Mouse (Mus musculus) myocyte (in vitro differentiated cells): ENCODE measurements around the gene Wnt1. TPM values are rescaled to one million over a fixed set of nuclear protein-coding genes. Genes with fewer than 3 reads are reported as not detected.

Experiments used
- H3K27me3 ChIP-seq: one replicate; pipeline ENCODE4 v1.6.1; 2011; ENCODE audit not compliant: control insufficient read depth, insufficient read depth, insufficient read length
- H3K36me3 ChIP-seq: one replicate; pipeline ENCODE4 v1.6.1; 2011; ENCODE audit not compliant: control insufficient read depth, insufficient read depth
- H3K4me2 ChIP-seq: one replicate; pipeline ENCODE4 v1.6.1; 2011; ENCODE audit warnings: low read depth, control low read depth
- H3K4me3 ChIP-seq: one replicate; pipeline ENCODE4 v1.5.1; 2011; ENCODE audit warnings: mild to moderate bottlenecking, control low read depth, moderate library complexity
- H3K79me2 ChIP-seq: one replicate; pipeline ENCODE4 v1.6.1; 2011; ENCODE audit not compliant: control insufficient read depth, insufficient read depth
- H3ac ChIP-seq: one replicate; pipeline ENCODE4 v1.6.1; 2011; ENCODE audit not compliant: control insufficient read depth, insufficient read length
- CEBPB ChIP-seq: IDR thresholded peaks from 2 replicates; pipeline ENCODE4 v1.6.1; 2011; ENCODE audit warnings: mild to moderate bottlenecking, moderate library complexity; ENCODE audit not compliant: poor library complexity, insufficient read depth, severe bottlenecking
- E2F4 ChIP-seq: IDR thresholded peaks from one replicate; pipeline ENCODE4 v1.6.1; 2011; ENCODE audit warnings: mild to moderate bottlenecking, control low read depth, moderate library complexity; ENCODE audit not compliant: insufficient read depth
- MAX ChIP-seq: IDR thresholded peaks from one replicate; pipeline ENCODE4 v1.6.1; 2011; ENCODE audit warnings: low read depth, mild to moderate bottlenecking, control low read depth
- MYOD1 ChIP-seq, 3 experiments: IDR thresholded peaks; one replicate each; pipeline ENCODE4 v1.6.1; 2011; ENCODE audit warnings: control low read depth in 2 of 3, low read depth in 2 of 3, mild to moderate bottlenecking in 2 of 3, moderate library complexity in 1 of 3; ENCODE audit not compliant: insufficient read length in 2 of 3, control insufficient read depth in 1 of 3
- MYOG ChIP-seq, 3 experiments: IDR thresholded peaks; one replicate each; pipeline ENCODE4 v1.6.1; 2011; ENCODE audit warnings: control low read depth in 2 of 3, low read depth in 2 of 3, mild to moderate bottlenecking in 2 of 3; ENCODE audit not compliant: insufficient read length in 2 of 3, control insufficient read depth in 1 of 3, insufficient read depth in 1 of 3
- POLR2A ChIP-seq: IDR thresholded peaks from one replicate; pipeline ENCODE4 v1.6.1; 2011; ENCODE audit warnings: low read depth, mild to moderate bottlenecking, control low read depth, moderate library complexity; ENCODE audit not compliant: insufficient read length
- POLR2AphosphoS2 ChIP-seq: IDR thresholded peaks from one replicate; pipeline ENCODE4 v1.6.1; 2011; ENCODE audit warnings: low read depth, control low read depth; ENCODE audit not compliant: insufficient read length
- REST ChIP-seq: IDR thresholded peaks from one replicate; pipeline ENCODE4 v1.6.1; 2011; ENCODE audit warnings: mild to moderate bottlenecking, control low read depth, moderate library complexity; ENCODE audit not compliant: insufficient read depth, insufficient read length
- SRF ChIP-seq: IDR thresholded peaks from one replicate; pipeline ENCODE4 v1.6.1; 2011; ENCODE audit warnings: low read depth; ENCODE audit not compliant: control insufficient read depth, insufficient read length
- TCF12 ChIP-seq: IDR thresholded peaks from one replicate; pipeline ENCODE4 v1.6.1; 2011; ENCODE audit warnings: mild to moderate bottlenecking, control low read depth; ENCODE audit not compliant: poor library complexity, insufficient read depth, severe bottlenecking
- TCF3 ChIP-seq: IDR thresholded peaks from one replicate; pipeline ENCODE4 v1.6.1; 2011; ENCODE audit warnings: low read depth, control low read depth; ENCODE audit not compliant: insufficient read length
- USF1 ChIP-seq: IDR thresholded peaks from one replicate; pipeline ENCODE4 v1.6.1; 2011; ENCODE audit warnings: low read depth, mild to moderate bottlenecking, control low read depth, moderate library complexity
- polyA plus RNA-seq: library from polyadenylated mRNA; unstranded; fragments of >200 nt; fragmentation: generic; extraction: Trizol; gene quantifications from one replicate; pipeline ENCODE4 v1.2.1, GENCODE M21; 2012; ENCODE audit warnings: missing spikeins

The Wnt1 gene
- polyA plus RNA-seq, 1 experiment = 0.06 TPM

GRCm38 (mm10) chr15:98777005-98777616 lies 12.5 kb upstream of the Wnt1 start:
- no peaks in the 10 kb centered on the region for H3K27me3 ChIP-seq
- TF ChIP-seq MAX = no peak
- TF ChIP-seq REST = no peak
- no peak for TF ChIP-seq MYOG (IDR thresholded peaks at IDR 0.05; ENCODE audit: control insufficient read depth in 1 of 3, insufficient read depth in 1 of 3, insufficient read length in 2 of 3, low read depth in 2 of 3)
- no peak for TF ChIP-seq SRF
- no peak for TF ChIP-seq E2F4
- TF ChIP-seq POLR2A = no peak
- no peaks in the 10 kb centered on the region for H3K36me3 ChIP-seq
- H3K79me2 ChIP-seq = no peaks in the 10 kb centered on the region
- peak overlapping the region; percentile 33 for H3K4me3 ChIP-seq
- no peak overlapping the region for H3ac ChIP-seq
- peak overlapping the region; percentile 93 for H3K4me2 ChIP-seq

- TF ChIP-seq TCF12 (no peak), MYOG (IDR thresholded peaks at IDR 0.05; ENCODE audit: control insufficient read depth in 1 of 3, insufficient read depth in 1 of 3, insufficient read length in 2 of 3, low read depth in 2 of 3) (no peak), MYOD1 (IDR thresholded peaks at IDR 0.05; ENCODE audit: control insufficient read depth in 1 of 3, insufficient read length in 2 of 3, low read depth in 2 of 3) (no peak), POLR2AphosphoS2 (no peak), TCF3 (no peak), REST (no peak), MAX (no peak), CEBPB (no peak), USF1 (no peak), E2F4 (no peak), SRF (no peak), POLR2A (no peak)
- H3K4me2 ChIP-seq = peak within 1 kb of the TSS; percentile 93
- H3K36me3 ChIP-seq = no peaks in the 10 kb centered on the region
- H3K4me3 ChIP-seq = peak within 1 kb of the TSS; percentile 33
- H3K27me3 ChIP-seq = no peaks in the 10 kb centered on the region
- no peaks in the 10 kb centered on the region for H3K79me2 ChIP-seq
- H3ac ChIP-seq = no peak within 1 kb of the TSS
These were observed 11.9 kb upstream of the Wnt1 start, which contains the start of gene Wnt10b for GRCm38 (mm10) chr15:98777762-98778161. Gene Wnt10b (minus strand): TSS chr15:98778150.

- peak; percentile 50 for TF ChIP-seq POLR2A
- no peak for TF ChIP-seq SRF
- no peak for TF ChIP-seq CEBPB
- H3ac ChIP-seq = no peak overlapping the region
- H3K36me3 ChIP-seq = no peaks in the 10 kb centered on the region
- peak overlapping the region; percentile 33 for H3K4me3 ChIP-seq
- peak overlapping the region; percentile 93 for H3K4me2 ChIP-seq
- H3K27me3 ChIP-seq = no peaks in the 10 kb centered on the region
- no peaks in the 10 kb centered on the region for H3K79me2 ChIP-seq
These were observed 11.4 kb upstream of the Wnt1 start for GRCm38 (mm10) chr15:98778191-98778770.

- Histone ChIP-seq H3K4me3 (peak overlapping the region; percentile 33), H3K4me2 (peak overlapping the region; percentile 93), H3ac (no peak overlapping the region), H3K36me3 (no peaks in the 10 kb centered on the region), H3K27me3 (no peaks in the 10 kb centered on the region), H3K79me2 (no peaks in the 10 kb centered on the region)
- TF ChIP-seq MAX (no peak), TCF3 (no peak), USF1 (no peak), TCF12 (no peak), POLR2AphosphoS2 (no peak), E2F4 (no peak), MYOG (IDR thresholded peaks at IDR 0.05; ENCODE audit: control insufficient read depth in 1 of 3, insufficient read depth in 1 of 3, insufficient read length in 2 of 3, low read depth in 2 of 3) (no peak), REST (no peak), POLR2A (no peak), CEBPB (no peak), SRF (no peak), MYOD1 (IDR thresholded peaks at IDR 0.05; ENCODE audit: control insufficient read depth in 1 of 3, insufficient read length in 2 of 3, low read depth in 2 of 3) (no peak)
These were observed 10.9 kb upstream of the Wnt1 start for GRCm38 (mm10) chr15:98778806-98779205.

GRCm38 (mm10) chr15:98780075-98780474 lies 9.6 kb upstream of the Wnt1 start:
- no peaks in the 10 kb centered on the region for H3K27me3 ChIP-seq
- H3K36me3 ChIP-seq = no peaks in the 10 kb centered on the region
- H3ac ChIP-seq = no peak overlapping the region
- H3K4me2 ChIP-seq = peak overlapping the region; percentile 93
- no peak for TF ChIP-seq REST
- TF ChIP-seq MAX = no peak
- TF ChIP-seq USF1 = no peak
- peak in 1 of 3 experiments; percentile 66 for TF ChIP-seq MYOD1 (IDR thresholded peaks at IDR 0.05; ENCODE audit: control insufficient read depth in 1 of 3, insufficient read length in 2 of 3, low read depth in 2 of 3)
- no peak for TF ChIP-seq E2F4
- peak in 2 of 3 experiments; percentile 37 to 81 for TF ChIP-seq MYOG (IDR thresholded peaks at IDR 0.05; ENCODE audit: control insufficient read depth in 1 of 3, insufficient read depth in 1 of 3, insufficient read length in 2 of 3, low read depth in 2 of 3)
- peak; percentile 82; the same call in 1 of the 2 replicates for TF ChIP-seq CEBPB
- no peak for TF ChIP-seq TCF12
- no peak for TF ChIP-seq SRF
- no peak for TF ChIP-seq POLR2AphosphoS2
- no peak for TF ChIP-seq TCF3
- TF ChIP-seq POLR2A = peak; percentile 71
- H3K79me2 ChIP-seq = no peaks in the 10 kb centered on the region
- H3K4me3 ChIP-seq = peak overlapping the region; percentile 2
